Mouse (Mus musculus) kidney, adult 8-10 months (tissue): ENCODE measurements around the gene Acbd3.

Experiments used
- DNase-seq, 2 experiments: peaks; one replicate each; pipeline ENCODE4 v3.0.0; 2022

Gene Acbd3

GRCm38 (mm10) chr1:180762679-180763078, 36.8 kb downstream of the Acbd3 start:
- DNase-seq: no peak

DNA sequence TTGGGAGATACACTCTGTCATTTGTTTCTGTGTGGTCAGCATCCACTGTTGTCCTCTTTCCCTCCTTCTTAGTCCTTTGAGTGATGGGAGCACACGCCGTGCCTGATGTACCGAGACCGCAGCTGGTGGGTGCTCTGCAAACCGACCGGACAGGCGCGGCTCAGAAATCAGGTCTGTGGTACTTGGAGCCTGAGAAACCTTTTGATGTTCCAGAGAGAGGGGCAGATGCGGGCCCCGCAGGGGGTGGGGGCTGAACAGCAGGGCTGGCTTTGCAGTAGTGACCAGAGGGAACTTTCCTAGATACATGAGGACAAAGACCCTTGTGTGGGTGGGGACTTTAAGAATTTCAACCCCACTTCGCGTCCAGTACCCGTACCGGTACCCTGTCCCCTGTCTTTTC, 37.5 kb downstream of the Acbd3 start:
- DNase-seq: no peak

DNA sequence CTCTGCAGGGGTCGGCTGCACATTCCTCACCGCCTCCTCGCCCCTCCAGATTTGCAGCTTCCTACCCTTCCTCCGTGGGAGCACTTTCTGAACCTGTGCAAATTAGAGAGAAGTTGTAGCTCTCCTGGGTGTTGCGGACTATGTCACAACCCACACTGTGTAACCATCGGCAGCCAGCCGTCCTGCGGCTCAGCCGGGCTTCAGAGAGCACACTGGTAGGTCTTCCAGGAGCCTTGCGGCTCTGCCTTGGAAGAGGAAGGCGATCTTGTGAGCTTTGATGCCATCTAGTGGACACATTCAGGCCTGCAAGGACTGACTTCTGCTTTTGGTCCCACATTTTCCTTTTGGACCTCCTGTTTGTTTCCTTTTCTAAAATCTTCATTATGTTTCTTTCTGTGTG, 38.0 kb downstream of the Acbd3 start:
- DNase-seq: peak; percentile 81 to 91

GRCm38 (mm10) chr1:180765393-180765792, 39.5 kb downstream of the Acbd3 start:
- no peak for DNase-seq

- no peak for DNase-seq
Measured at GRCm38 (mm10) chr1:180766557-180766956, 40.7 kb downstream of the Acbd3 start.

DNA sequence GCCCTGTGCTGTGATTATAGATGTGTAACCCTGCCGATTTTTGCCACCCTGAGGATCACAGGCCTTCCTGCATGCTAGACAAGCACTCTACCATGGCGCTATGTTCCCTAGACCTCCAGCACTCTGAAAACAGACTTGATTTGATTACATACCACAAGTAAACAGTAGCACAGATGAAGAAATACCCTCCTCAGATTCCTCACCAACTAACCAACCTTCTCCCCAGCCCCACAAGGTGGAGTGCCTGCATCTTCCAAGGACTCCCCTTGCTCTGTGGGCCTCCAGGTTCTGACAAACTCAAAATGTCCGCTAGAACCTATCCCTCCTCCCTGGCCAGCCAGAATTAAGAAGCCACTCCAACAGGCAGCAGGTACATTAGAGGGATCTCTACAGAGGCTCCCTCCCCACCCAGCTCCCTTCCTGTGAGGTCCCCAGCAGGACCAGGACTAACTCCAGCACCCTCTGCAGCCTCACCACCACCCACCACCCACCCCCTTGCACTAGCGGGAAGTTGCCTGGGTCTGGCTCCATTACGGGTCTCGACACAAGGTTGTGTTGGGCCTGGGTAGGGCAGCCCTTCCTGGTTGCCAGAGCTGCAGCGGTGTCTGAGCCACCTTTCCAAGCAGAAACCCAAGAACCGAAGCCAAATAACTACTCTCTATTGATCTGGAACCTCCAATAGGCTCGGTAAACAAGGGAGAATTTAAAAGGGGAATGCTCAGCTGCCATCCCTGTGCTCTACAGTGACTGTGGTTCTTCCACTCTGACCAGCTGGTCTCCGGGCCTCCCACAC, 41.9 kb downstream of the Acbd3 start:
- DNase-seq: peak in 1 of 2 experiments; percentile 24

GRCm38 (mm10) chr1:180768334-180769168, 42.7 kb downstream of the Acbd3 start:
- peak; percentile 61 to 74 for DNase-seq

- no peak for DNase-seq
Measured at GRCm38 (mm10) chr1:180771306-180771705, 45.5 kb downstream of the Acbd3 start.

GRCm38 (mm10) chr1:180771722-180772121, 45.9 kb downstream of the Acbd3 start:
- DNase-seq: no peak

GRCm38 (mm10) chr1:180772291-180772690, 46.4 kb downstream of the Acbd3 start:
- no peak for DNase-seq

- DNase-seq: no peak
Measured at GRCm38 (mm10) chr1:180774664-180775063, 48.8 kb downstream of the Acbd3 start.

DNA sequence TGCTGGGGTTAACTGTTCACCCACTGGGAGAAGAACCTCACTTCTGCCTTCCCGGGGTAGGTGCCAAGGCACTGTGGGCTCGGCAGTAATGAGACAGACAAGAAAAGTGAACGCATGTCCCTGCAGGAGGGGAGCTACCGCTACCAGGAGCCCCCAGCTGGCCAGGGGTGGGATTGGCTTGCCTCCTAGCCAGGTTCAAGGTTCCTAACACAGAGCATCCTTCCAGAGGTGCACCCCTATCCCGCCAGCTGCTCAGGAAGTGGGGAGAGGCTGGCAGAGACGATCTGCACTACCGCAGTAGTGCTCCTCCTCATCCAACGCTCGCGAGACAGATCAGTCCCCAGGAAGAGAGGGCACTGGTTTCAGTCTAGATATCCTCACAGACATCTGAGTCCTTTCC, 49.5 kb downstream of the Acbd3 start:
- no peak for DNase-seq

- no peak for DNase-seq
Measured at GRCm38 (mm10) chr1:180775849-180776493, 50.1 kb downstream of the Acbd3 start.

DNA sequence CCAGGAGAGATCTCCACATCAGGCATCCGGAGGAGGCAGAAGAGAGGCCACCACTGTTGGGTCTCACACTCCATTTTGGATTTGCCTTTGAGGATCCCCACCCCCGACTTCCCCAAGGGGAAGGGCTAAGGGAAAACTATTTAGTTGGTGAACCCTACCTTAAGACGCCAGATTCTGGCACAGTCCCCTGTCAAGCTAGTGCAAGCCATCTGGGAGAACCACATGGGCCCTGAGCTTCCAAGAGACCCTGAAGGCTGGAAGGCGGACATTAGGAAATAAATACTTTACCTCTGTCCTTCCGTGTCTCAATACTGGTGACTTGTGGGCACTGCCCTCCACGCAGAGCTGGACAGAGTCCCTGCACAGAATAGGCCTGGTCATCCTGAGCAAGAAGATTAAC, 50.7 kb downstream of the Acbd3 start:
- DNase-seq: no peak

DNA sequence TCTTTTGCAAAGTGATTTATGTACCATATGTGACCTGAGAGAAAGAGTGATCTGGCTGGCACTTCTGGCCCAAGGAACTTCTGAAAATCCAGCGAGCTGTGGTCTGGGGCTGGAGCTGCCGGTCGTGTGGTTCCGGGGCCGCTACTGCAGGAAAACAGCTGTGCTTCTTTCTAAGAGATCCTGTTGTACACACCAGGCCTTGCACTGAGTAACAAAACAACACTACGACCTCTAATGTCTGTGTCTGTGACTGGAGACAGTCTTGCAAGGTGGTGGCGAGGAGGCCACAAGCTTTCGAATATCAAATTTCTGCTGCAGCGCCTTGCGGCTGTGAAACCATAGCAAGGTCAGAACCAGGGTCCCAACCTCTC, 51.4 kb downstream of the Acbd3 start:
- no peak for DNase-seq

- DNase-seq: peak; percentile 88 to 89
Measured at GRCm38 (mm10) chr1:180777660-180778402, 52.0 kb downstream of the Acbd3 start.

DNA sequence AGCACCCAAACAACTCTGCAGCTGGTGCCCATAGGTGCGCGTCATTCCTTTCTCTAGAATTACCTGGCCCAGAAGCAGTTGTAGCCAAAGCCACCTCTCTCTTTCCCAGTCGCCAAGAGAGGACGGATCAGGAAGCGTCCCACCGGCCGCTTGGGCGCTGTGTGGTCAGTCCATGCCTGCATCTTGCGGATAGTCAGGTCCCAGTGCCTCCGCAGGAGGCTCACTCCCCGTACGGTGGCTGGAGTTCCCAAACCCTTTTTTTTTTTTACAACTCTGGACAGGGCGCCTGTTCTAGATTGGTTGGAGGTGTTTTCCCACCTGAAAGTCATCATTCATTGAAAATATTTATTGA, 52.5 kb downstream of the Acbd3 start:
- DNase-seq: no peak

GRCm38 (mm10) chr1:180778941-180779340, 53.1 kb downstream of the Acbd3 start:
- no peak for DNase-seq

DNA sequence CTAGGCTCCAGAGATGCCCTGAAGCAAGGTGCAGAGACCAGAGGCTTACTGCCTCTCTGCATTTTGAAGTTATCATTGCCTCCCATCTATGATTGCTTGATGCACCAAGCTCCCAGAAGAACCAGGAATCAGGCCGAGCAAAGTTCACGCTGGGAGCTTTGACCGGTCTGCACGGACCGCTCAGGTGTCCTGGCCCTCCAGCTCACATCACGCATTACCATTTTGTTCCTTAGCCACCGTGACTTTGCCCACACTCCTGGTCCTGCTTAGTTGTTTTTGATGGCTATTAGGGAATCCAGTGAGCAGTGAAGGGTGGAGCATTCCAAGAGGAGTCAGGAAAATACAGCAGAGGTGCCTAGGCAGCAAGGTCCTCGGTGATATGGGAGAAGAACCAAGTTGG, 54.4 kb downstream of the Acbd3 start:
- peak in 1 of 2 experiments; percentile 39 for DNase-seq

- DNase-seq: peak; percentile 59 to 69
Measured at GRCm38 (mm10) chr1:180781250-180781649, 55.4 kb downstream of the Acbd3 start.

GRCm38 (mm10) chr1:180782906-180783579, 57.2 kb downstream of the Acbd3 start:
- peak; percentile 52 to 59 for DNase-seq

DNA sequence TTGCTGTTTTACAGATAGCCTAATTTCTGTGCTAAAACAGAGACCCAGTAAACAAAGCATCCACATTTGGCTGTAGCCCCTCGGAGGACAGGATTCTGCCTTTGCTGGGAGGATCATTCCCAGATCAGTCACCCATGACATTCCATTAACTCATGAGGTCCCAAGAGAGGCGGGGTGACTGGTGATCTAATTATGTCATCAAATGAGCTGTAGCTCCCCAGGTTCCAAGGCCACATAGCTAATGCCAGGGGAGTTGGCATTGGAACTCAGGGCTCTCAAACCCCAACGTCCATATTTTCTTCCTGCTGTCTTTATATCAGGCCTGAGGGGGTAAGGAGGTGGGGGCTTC, 57.7 kb downstream of the Acbd3 start:
- DNase-seq: no peak
